Mouse (Mus musculus) G1E (cell line): ENCODE data around the gene Glis2.

Experiments
- CTCF ChIP-seq: IDR thresholded peaks from 2 replicates; pipeline ENCODE4 v1.5.1; 2012; ENCODE audit warnings: low read depth, low read length, inconsistent platforms, mixed read lengths
- GATA1 ChIP-seq: IDR thresholded peaks from 2 replicates; pipeline ENCODE4 v1.6.1; 2012; ENCODE audit warnings: borderline replicate concordance, low read length, inconsistent platforms, mixed read lengths

GRCm38 (mm10) chr16:4650161-4650560, 55.6 kb downstream of the Glis2 start:
- TF ChIP-seq CTCF: no peak
- no peak for TF ChIP-seq GATA1
